Comparison of ENCODE assay signal across 11 mouse cellular contexts in genomic region chr2:179837186-179837585, GRCm38 (mm10).
DNase-seq lines count a peak whose midpoint lies in the region; ATAC-seq lines count a peak whose summit lies in the region.
"Had no signal": no experiment of that assay in that cellular context is flagged by ENCODE, and none has a peak within 500 bp of the region (broad histone marks: within the 10 kb centered on the region; RNA-seq: fewer than 3 reads in every experiment).

No protein-coding gene starts in this region.

- H3K36me3 ChIP-seq in hindbrain, embryonic 10.5 days = no peaks in the 10 kb centered on the region
- no peaks in the 10 kb centered on the region for H3K36me3 ChIP-seq in hindbrain, embryonic 11.5 days (ENCODE audit: control insufficient read depth, insufficient read depth, low read length)
- H3K36me3 ChIP-seq in limb, embryonic 12.5 days = no peaks in the 10 kb centered on the region

- peaks cover 41% of the 10 kb centered on the region for H3K4me1 ChIP-seq in hindbrain, embryonic 10.5 days (replicated peaks)
- H3K4me1 ChIP-seq in hindbrain, embryonic 11.5 days (replicated peaks; ENCODE audit: control insufficient read depth, insufficient read depth, low read length) = no peaks in the 10 kb centered on the region
- peaks cover 60% of the 10 kb centered on the region for H3K4me1 ChIP-seq in limb, embryonic 12.5 days (replicated peaks)

- H3K9me3 ChIP-seq in hindbrain, embryonic 10.5 days = no peaks in the 10 kb centered on the region
- no peaks in the 10 kb centered on the region for H3K9me3 ChIP-seq in hindbrain, embryonic 11.5 days (ENCODE audit: control insufficient read depth, low read length)
- no peaks in the 10 kb centered on the region for H3K9me3 ChIP-seq in limb, embryonic 12.5 days

- DNase-seq in hindbrain, embryonic 10.5 days (ENCODE audit: low spot score) = no peak
- no peak for DNase-seq in hindbrain, embryonic 11.5 days (ENCODE audit: low spot score)
- peak; percentile 60 to 69 for DNase-seq in right cerebral cortex, adult 2 months (ENCODE audit: low spot score in 2 of 2)
- no peak for DNase-seq in right cerebral cortex, postnatal 4 days
- DNase-seq in heart, adult 9 months (ENCODE audit: low spot score in 2 of 2) = no peak
- no peak for DNase-seq in MN1 (ENCODE audit: low spot score)
- DNase-seq: cerebellum, postnatal 14 days; kidney, postnatal 25 days had no signal

- 74% methylated on average over 10 of the region's 10 CpGs for WGBS in hindbrain, embryonic 10.5 days
- 74% methylated on average over 10 of the region's 10 CpGs for WGBS in hindbrain, embryonic 11.5 days
- 27% methylated on average over 10 of the region's 10 CpGs for WGBS in limb, embryonic 12.5 days

- H3K4me3 ChIP-seq in hindbrain, embryonic 10.5 days = no peak overlapping the region
- H3K4me3 ChIP-seq in hindbrain, embryonic 11.5 days (ENCODE audit: low read depth, low read length) = no peak overlapping the region
- no peak overlapping the region for H3K4me3 ChIP-seq in limb, embryonic 12.5 days (replicated peaks)

- no peak overlapping the region for H3K4me2 ChIP-seq in hindbrain, embryonic 11.5 days (replicated peaks; ENCODE audit: low read depth, low read length)
- H3K4me2 ChIP-seq in limb, embryonic 12.5 days = peak overlapping the region; percentile 40; the same call in 1 of the 2 replicates

- H3K9ac ChIP-seq in hindbrain, embryonic 11.5 days (ENCODE audit: low read depth, low read length) = no peak overlapping the region
- no peak overlapping the region for H3K9ac ChIP-seq in limb, embryonic 12.5 days (replicated peaks)
- H3K9ac ChIP-seq: liver, embryonic 14.5 days had no signal

- peaks cover 4% of the 10 kb centered on the region; the same call in 1 of the 2 replicates for H3K27me3 ChIP-seq in hindbrain, embryonic 10.5 days (ENCODE audit: insufficient read depth, poor library complexity, severe bottlenecking)
- no peaks in the 10 kb centered on the region for H3K27me3 ChIP-seq in hindbrain, embryonic 11.5 days (ENCODE audit: control insufficient read depth, insufficient read depth, low read length)
- H3K27me3 ChIP-seq in limb, embryonic 12.5 days = no peaks in the 10 kb centered on the region; the same call in 1 of the 2 replicates

- ATAC-seq in hindbrain, embryonic 11.5 days (ENCODE audit: low FRiP score) = no peak
- ATAC-seq in limb, embryonic 12.5 days (ENCODE audit: insufficient number of reproducible peaks, insufficient read depth, low FRiP score, low TSS enrichment, low read depth) = no peak
- no peak for ATAC-seq in CD4-positive, CD25-positive, alpha-beta regulatory T cell, adult 4 months

- peak overlapping the region; percentile 4; the same call in 1 of the 2 replicates for H3K27ac ChIP-seq in hindbrain, embryonic 10.5 days
- H3K27ac ChIP-seq in hindbrain, embryonic 11.5 days (ENCODE audit: low read depth, low read length) = no peak overlapping the region
- H3K27ac ChIP-seq in limb, embryonic 12.5 days = peak overlapping the region; percentile 91
- H3K27ac ChIP-seq: liver, embryonic 14.5 days had no signal

Comparison
In these comparisons a context has a peak if more than half of its experiments do, and no peak if none do; other contexts are left out.
1. DNase-seq: peak in right cerebral cortex, adult 2 months (2 of 2); none in hindbrain, embryonic 10.5 days (single experiment), hindbrain, embryonic 11.5 days (single experiment), right cerebral cortex, postnatal 4 days (single experiment), heart, adult 9 months (0 of 2) and MN1 (single experiment).